Mouse (Mus musculus) kidney, embryonic 14.5 days (tissue): ENCODE data around the gene Slc31a1. TPM values are rescaled to one million over a fixed set of nuclear protein-coding genes. Genes with fewer than 3 reads are reported as not detected.

Source experiments
- ATAC-seq: fragments of 200-750 bp; cut with Nextera tagmentation; 2 replicates; pipeline ENCODE4 v1.8.0; 2017; ENCODE audit warnings: moderate number of reproducible peaks, mild to moderate bottlenecking, moderate TSS enrichment, moderate library complexity; ENCODE audit not compliant: low FRiP score, low TSS enrichment
- H3K27ac ChIP-seq: fragments of 300-500 bp; sonication (generic); 2 replicates; pipeline ENCODE4 v1.5.1; 2014; ENCODE audit warnings: low read depth, mild to moderate bottlenecking, low read length, moderate library complexity, mixed read lengths
- H3K27me3 ChIP-seq: fragments of 300-500 bp; sonication (generic); 2 replicates; pipeline ENCODE4 v1.6.1; 2014; ENCODE audit warnings: mild to moderate bottlenecking, low read length; ENCODE audit not compliant: control insufficient read depth, insufficient read depth
- H3K36me3 ChIP-seq: fragments of 300-500 bp; sonication (generic); 2 replicates; pipeline ENCODE4 v1.6.1; 2014; ENCODE audit warnings: low read length, mixed read lengths; ENCODE audit not compliant: control insufficient read depth, insufficient read depth
- H3K4me1 ChIP-seq: fragments of 300-500 bp; sonication (generic); 2 replicates; pipeline ENCODE4 v1.6.1; 2014; ENCODE audit warnings: low read length, mixed read lengths; ENCODE audit not compliant: control insufficient read depth, insufficient read depth
- H3K4me2 ChIP-seq: fragments of 300-500 bp; sonication (generic); replicated peaks from 2 replicates; pipeline ENCODE4 v1.6.1; 2014; ENCODE audit warnings: low read depth, mild to moderate bottlenecking, low read length
- H3K4me3 ChIP-seq: fragments of 300-500 bp; sonication (generic); 2 replicates; pipeline ENCODE4 v1.5.1; 2014; ENCODE audit warnings: mild to moderate bottlenecking, low read length
- H3K9ac ChIP-seq: fragments of 300-500 bp; sonication (generic); 2 replicates; pipeline ENCODE4 v1.6.1; 2014; ENCODE audit warnings: low read depth, mild to moderate bottlenecking, low read length, moderate library complexity
- H3K9me3 ChIP-seq: fragments of 300-500 bp; sonication (generic); 2 replicates; pipeline ENCODE4 v1.6.1; 2016; ENCODE audit warnings: low read length; ENCODE audit not compliant: control insufficient read depth
- WGBS: fragments of 180-500 bp; shearing (Covaris S2); extraction: QIAGEN DNeasy Blood & Tissue Kit; methylation state at CpG from one replicate; pipeline ENCODE4 v1.1.7; 2014; 5-methylcytosine and 5-hydroxymethylcytosine counted together
- polyA plus RNA-seq: library from polyadenylated mRNA; unstranded; fragments of >200 nt; fragmentation: Nextera tagmentation; extraction: Ambion mirVana; gene quantifications from 2 replicates; pipeline ENCODE4 v1.2.1, GENCODE M21; 2014

Gene Slc31a1
- polyA plus RNA-seq, 1 experiment from 2014 or later, result 42.1 TPM

GRCm38 (mm10) chr4:62389592-62390512 lies 29.3 kb downstream of the Slc31a1 start:
- Histone ChIP-seq H3K4me2 (no peak overlapping the region), H3K9me3 (no peaks in the 10 kb centered on the region), H3K27me3 (no peaks in the 10 kb centered on the region), H3K27ac (no peak overlapping the region), H3K4me3 (no peak overlapping the region), H3K9ac (no peak overlapping the region), H3K36me3 (peaks cover 45% of the 10 kb centered on the region), H3K4me1 (no peaks in the 10 kb centered on the region)
- WGBS, result 78% methylated on average over 5 of the region's 5 CpGs
- ATAC-seq, result no peak

GRCm38 (mm10) chr4:62391892-62392291 lies 31.4 kb downstream of the Slc31a1 start:
- no peak overlapping the region for H3K9ac ChIP-seq
- H3K36me3 ChIP-seq, result peaks cover 59% of the 10 kb centered on the region
- H3K4me2 ChIP-seq, result no peak overlapping the region
- H3K27ac ChIP-seq, result no peak overlapping the region
- no peak for ATAC-seq
- H3K27me3 ChIP-seq, result no peaks in the 10 kb centered on the region
- 85% methylated on average over 7 of the region's 7 CpGs for WGBS
- no peaks in the 10 kb centered on the region for H3K9me3 ChIP-seq
- H3K4me1 ChIP-seq, result no peaks in the 10 kb centered on the region
- H3K4me3 ChIP-seq, result no peak overlapping the region

- 74% methylated on average over 6 of the region's 6 CpGs for WGBS
- Histone ChIP-seq H3K9me3 (no peaks in the 10 kb centered on the region), H3K27ac (no peak overlapping the region), H3K27me3 (no peaks in the 10 kb centered on the region), H3K4me2 (no peak overlapping the region), H3K36me3 (peaks cover 70% of the 10 kb centered on the region), H3K9ac (no peak overlapping the region), H3K4me1 (no peaks in the 10 kb centered on the region), H3K4me3 (no peak overlapping the region)
- no peak for ATAC-seq
Observed at GRCm38 (mm10) chr4:62393459-62393858, 32.9 kb downstream of the Slc31a1 start.

- Histone ChIP-seq H3K4me2 (no peak overlapping the region), H3K9me3 (no peaks in the 10 kb centered on the region), H3K4me3 (no peak overlapping the region), H3K27ac (no peak overlapping the region), H3K4me1 (no peaks in the 10 kb centered on the region), H3K9ac (no peak overlapping the region), H3K36me3 (peaks cover 74% of the 10 kb centered on the region), H3K27me3 (no peaks in the 10 kb centered on the region)
- ATAC-seq, result no peak
- WGBS, result 97% methylated on average over 1 of the region's 1 CpGs
Observed at GRCm38 (mm10) chr4:62395806-62396205, 35.3 kb downstream of the Slc31a1 start.

- Histone ChIP-seq H3K9ac (no peak overlapping the region), H3K4me3 (no peak overlapping the region), H3K4me2 (no peak overlapping the region), H3K36me3 (peaks cover 80% of the 10 kb centered on the region), H3K4me1 (no peaks in the 10 kb centered on the region), H3K9me3 (no peaks in the 10 kb centered on the region), H3K27me3 (no peaks in the 10 kb centered on the region), H3K27ac (no peak overlapping the region)
- ATAC-seq, result no peak
- WGBS, result 84% methylated on average over 4 of the region's 4 CpGs
Observed at GRCm38 (mm10) chr4:62397616-62398365, 37.3 kb downstream of the Slc31a1 start.

- 83% methylated on average over 3 of the region's 3 CpGs for WGBS
Observed at GRCm38 (mm10) chr4:62398956-62399355, 38.4 kb downstream of the Slc31a1 start.

GRCm38 (mm10) chr4:62406133-62406532 lies 45.6 kb downstream of the Slc31a1 start:
- 83% methylated on average over 4 of the region's 4 CpGs for WGBS
- Histone ChIP-seq H3K9me3 (no peaks in the 10 kb centered on the region), H3K4me1 (peaks cover 16% of the 10 kb centered on the region), H3K4me2 (no peak overlapping the region), H3K27me3 (no peaks in the 10 kb centered on the region), H3K4me3 (no peak overlapping the region), H3K9ac (no peak overlapping the region), H3K36me3 (peaks cover 26% of the 10 kb centered on the region), H3K27ac (no peak overlapping the region)
- ATAC-seq, result no peak

More at GRCm38 (mm10) chr4:62398956-62399355, 38.4 kb downstream of the Slc31a1 start:
- H3K36me3 ChIP-seq, result peaks cover 79% of the 10 kb centered on the region
- H3K27me3 ChIP-seq, result no peaks in the 10 kb centered on the region
- no peak overlapping the region for H3K9ac ChIP-seq
- no peak overlapping the region for H3K4me3 ChIP-seq
- no peaks in the 10 kb centered on the region for H3K9me3 ChIP-seq
- no peak overlapping the region for H3K27ac ChIP-seq
- no peak for ATAC-seq
- H3K4me1 ChIP-seq, result no peaks in the 10 kb centered on the region
- H3K4me2 ChIP-seq, result no peak overlapping the region

- peak; percentile 70 for ATAC-seq
- Histone ChIP-seq H3K4me2 (peak overlapping the region; percentile 43), H3K27me3 (no peaks in the 10 kb centered on the region), H3K4me1 (peaks cover 16% of the 10 kb centered on the region), H3K9me3 (no peaks in the 10 kb centered on the region), H3K9ac (peak overlapping the region; percentile 91), H3K36me3 (peaks cover 26% of the 10 kb centered on the region), H3K4me3 (peak overlapping the region; percentile 84), H3K27ac (peak overlapping the region; percentile 89)
- under 1% methylated on average over 35 of the region's 35 CpGs for WGBS
Observed at GRCm38 (mm10) chr4:62407730-62408582, 47.4 kb downstream of the Slc31a1 start.
